Comparison of ENCODE assay signal across 15 mouse cellular contexts in genomic region chr1:63431166-63431565, GRCm38 (mm10). TPM values are rescaled to one million over a fixed set of nuclear protein-coding genes. Genes with fewer than 3 reads are reported as not detected.
DNase-seq lines count a peak whose midpoint lies in the region; ATAC-seq and TF ChIP-seq lines count a peak whose summit lies in the region.
"Had no signal": no experiment of that assay in that cellular context is flagged by ENCODE, and none has a peak within 500 bp of the region (broad histone marks: within the 10 kb centered on the region; RNA-seq: fewer than 3 reads in every experiment).

No protein-coding gene starts in this region.

- no peak for ATAC-seq in CD4-positive, CD25-positive, alpha-beta regulatory T cell, adult 4 months
- ATAC-seq: hindbrain, embryonic 16.5 days; midbrain, embryonic 13.5 days had no signal

- H3K9ac ChIP-seq in heart, adult 2 months (ENCODE audit: low read depth, low read length) = no peak overlapping the region
- no peak overlapping the region; the same call in 1 of the 2 replicates for H3K9ac ChIP-seq in ES-E14 (ENCODE audit: insufficient read depth, low read depth, low read length, poor library complexity, severe bottlenecking)
- H3K9ac ChIP-seq: embryonic facial prominence, embryonic 12.5 days; limb, embryonic 12.5 days; midbrain, embryonic 13.5 days had no signal

- TF ChIP-seq POLR2A in heart, adult 2 months (IDR thresholded peaks at IDR 0.05; ENCODE audit: insufficient read depth, low read depth, low read length) = no peak

- 72% methylated on average over 8 of the region's 8 CpGs for WGBS in heart, adult 2 months

- no peak for DNase-seq in heart, adult 2 months
- DNase-seq in heart, postnatal 14 days = no peak
- no peak for DNase-seq in ES-E14 (ENCODE audit: low read depth, low spot score)
- peak; percentile 40 for DNase-seq in cerebellum, adult 8-10 months
- no peak for DNase-seq in right cerebral cortex, postnatal 14 days
- DNase-seq: lung, adult 18-20 months had no signal

- H3K27ac ChIP-seq in heart, adult 2 months = peak overlapping the region; percentile 26; the same call in 1 of the 2 replicates
- peak overlapping the region; percentile 6; the same call in 1 of the 2 replicates for H3K27ac ChIP-seq in ES-E14 (ENCODE audit: insufficient read depth, low read depth, low read length, poor library complexity, severe bottlenecking)
- H3K27ac ChIP-seq: embryonic facial prominence, embryonic 12.5 days; limb, embryonic 12.5 days; macrophage; midbrain, embryonic 13.5 days had no signal

- H3K79me2 ChIP-seq in heart, adult 2 months (replicated peaks; ENCODE audit: control insufficient read depth, insufficient read depth, low read length) = no peaks in the 10 kb centered on the region

- in situ Hi-C loops in ES-E14 (cut with MboI; ENCODE audit: low sequenced_read_pairs in 2 of 2, unreplicated experiment in 2 of 2) = no loop called here

- TF ChIP-seq EP300 in heart, adult 2 months (IDR thresholded peaks at IDR 0.05; ENCODE audit: insufficient read depth, low read depth, low read length) = no peak

- H3K9me3 ChIP-seq in E14TG2a.4 (ENCODE audit: low read length) (no peaks in the 10 kb centered on the region), ES-E14 (ENCODE audit: control insufficient read depth, insufficient read depth, low read depth, low read length) (no peaks in the 10 kb centered on the region)
- H3K9me3 ChIP-seq: embryonic facial prominence, embryonic 12.5 days; limb, embryonic 12.5 days; midbrain, embryonic 13.5 days had no signal

- H3K4me1 ChIP-seq in heart, adult 2 months (ENCODE audit: control insufficient read depth, insufficient read depth, low read length) = peaks cover 2% of the 10 kb centered on the region
- H3K4me1 ChIP-seq in E14TG2a.4 (replicated peaks; ENCODE audit: low read depth, low read length) (peaks cover 29% of the 10 kb centered on the region), ES-E14 (ENCODE audit: control insufficient read depth in 2 of 2, insufficient read depth in 2 of 2, low read length in 2 of 2, poor library complexity in 1 of 2) (peaks cover 5 to 7% of the 10 kb centered on the region in 2 experiments; a peak in 3 of 4 replicates)
- H3K4me1 ChIP-seq: embryonic facial prominence, embryonic 12.5 days; midbrain, embryonic 13.5 days had no signal

- no peaks in the 10 kb centered on the region for H3K27me3 ChIP-seq in heart, adult 2 months (ENCODE audit: control insufficient read depth, insufficient read depth, low read length)
- no peaks in the 10 kb centered on the region for H3K27me3 ChIP-seq in E14TG2a.4 (ENCODE audit: insufficient read depth, low read length)
- H3K27me3 ChIP-seq: embryonic facial prominence, embryonic 12.5 days; limb, embryonic 12.5 days; midbrain, embryonic 13.5 days had no signal

- no peak for TF ChIP-seq CTCF in heart, adult 2 months (IDR thresholded peaks at IDR 0.05)
- TF ChIP-seq CTCF in E14TG2a.4 (conservative IDR thresholded peaks at IDR 0.05; ENCODE audit: low read length) = no peak

- H3K36me3 ChIP-seq in heart, adult 2 months (ENCODE audit: control insufficient read depth, insufficient read depth, low read length) = no peaks in the 10 kb centered on the region
- H3K36me3 ChIP-seq in E14TG2a.4 (ENCODE audit: insufficient read depth, low read length) = no peaks in the 10 kb centered on the region
- no peaks in the 10 kb centered on the region for H3K36me3 ChIP-seq in ES-E14 (ENCODE audit: control insufficient read depth, insufficient read depth, low read length, poor library complexity, severe bottlenecking)
- H3K36me3 ChIP-seq: embryonic facial prominence, embryonic 12.5 days; limb, embryonic 12.5 days; midbrain, embryonic 13.5 days had no signal

- intact Hi-C loops in heart, adult 2 months (cut with DNase I) = no loop called here
- intact Hi-C loops in heart, postnatal 14 days (cut with DNase I) = no loop called here

- H3K4me3 ChIP-seq in heart, adult 2 months = no peak overlapping the region
- H3K4me3 ChIP-seq in E14TG2a.4 (replicated peaks; ENCODE audit: low read length) (peak overlapping the region; percentile 43), ES-E14 (ENCODE audit: insufficient read depth in 1 of 2, low read depth in 1 of 2, low read length in 2 of 2, poor library complexity in 1 of 2, severe bottlenecking in 1 of 2) (peak overlapping the region in 1 of 2 experiments; percentile 14; a peak in 1 of 4 replicates)
- H3K4me3 ChIP-seq: embryonic facial prominence, embryonic 12.5 days; limb, embryonic 12.5 days; midbrain, embryonic 13.5 days; myocyte had no signal

TF ChIP-seq in ES-E14, 5 proteins besides CTCF, POLR2A, EP300 and RAD21:
- TF ChIP-seq ZC3H11A (IDR thresholded peaks at IDR 0.05; ENCODE audit: borderline replicate concordance, low read depth, low read length) = no peak
- TF ChIP-seq HCFC1 (IDR thresholded peaks at IDR 0.05; ENCODE audit: borderline replicate concordance, insufficient read depth, low read length) = no peak
- no peak for TF ChIP-seq MAFK (IDR thresholded peaks at IDR 0.05; ENCODE audit: insufficient read depth, low read depth, low read length)
- no peak for TF ChIP-seq CHD2 (IDR thresholded peaks at IDR 0.05; ENCODE audit: low read depth, low read length)
- TF ChIP-seq ZNF384 (IDR thresholded peaks at IDR 0.05; ENCODE audit: low read depth, low read length) = no peak

RNA-seq across cellular contexts. Expression of gene Adam23, which starts 14.5 kb away (rescaled TPM):
- total RNA-seq in heart, adult 2 months (2021) = 1 to 10 TPM; 1.4 to 1.7 TPM
- polyA plus RNA-seq in heart, adult 2 months (2012; rRNA removed) = 1.0 and 2.9 TPM in 2 replicates
- 1 to 10 TPM; 2.8 to 3.5 TPM for total RNA-seq in heart, postnatal 14 days (2021)
- total RNA-seq in ES-E14 (2012; rRNA removed) = 119 and 315 TPM in 2 replicates
- under 1 TPM in 1 of 2 experiments, not detected in 1; 0.95 TPM for polyA plus RNA-seq in CD4-positive, CD25-positive, alpha-beta regulatory T cell, adult 4 months (2017; shearing (Covaris generic))
- total RNA-seq: common myeloid progenitor, adult 5-6 weeks had no signal
- polyA plus RNA-seq: macrophage had no signal

Comparison
In these comparisons a context has a peak if more than half of its experiments do, and no peak if none do; other contexts are left out.
1. RNA of gene Adam23, which starts 14.5 kb away (total RNA-seq): 119 to 315 TPM in ES-E14; 2.8 to 3.5 TPM in heart, postnatal 14 days and 1.4 to 1.7 TPM in heart, adult 2 months; every median in the first group is over 10 times any median in the second.